Mouse (Mus musculus) hindlimb bud, embryonic 11.5 days (tissue): Measurements from ENCODE around the gene Ltk.

Experiments
- DNase-seq: peaks from one replicate; pipeline ENCODE4 v3.0.0-alpha.2; 2012; ENCODE audit warnings: low read depth, low spot score; ENCODE audit errors: extremely low spot score

Ltk gene

GRCm38 (mm10) chr2:119707676-119708075, 52.6 kb downstream of the Ltk start:
- DNase-seq = no peak

- DNase-seq = no peak
Measured at GRCm38 (mm10) chr2:119703171-119703570, 57.1 kb downstream of the Ltk start.
